Mouse (Mus musculus): Measurements from ENCODE around the gene Rere. TPM values are rescaled to one million over a fixed set of nuclear protein-coding genes. Genes with fewer than 3 reads are reported as not detected.
A peak's percentile ranks its signal among the peaks of the same experiment; 100 is the strongest.

The Rere gene
- polyA plus RNA-seq, 1 experiment from 2014 or later: 24.5 TPM

GRCm38 (mm10) chr4:150344526-150344925 lies 63.1 kb downstream of the Rere start:
- H3K9me3 ChIP-seq (replicated peaks): no peaks in the 10 kb centered on the region
- H3K4me1 ChIP-seq: peaks cover 41% of the 10 kb centered on the region
- no peaks in the 10 kb centered on the region for H3K27me3 ChIP-seq (ENCODE audit: low read depth, poor library complexity, severe bottlenecking)
- H3K4me3 ChIP-seq: no peak overlapping the region
- H3K36me3 ChIP-seq: no peaks in the 10 kb centered on the region
- no peak overlapping the region for H3K27ac ChIP-seq (replicated peaks)
- WGBS: 80% methylated on average over 3 of the region's 3 CpGs
- no peak for DNase-seq (ENCODE audit: low spot score)

- Histone ChIP-seq H3K4me3 (no peak overlapping the region), H3K4me1 (peaks cover 62% of the 10 kb centered on the region), H3K9me3 (replicated peaks) (no peaks in the 10 kb centered on the region), H3K27me3 (ENCODE audit: low read depth, poor library complexity, severe bottlenecking) (no peaks in the 10 kb centered on the region), H3K36me3 (no peaks in the 10 kb centered on the region), H3K27ac (replicated peaks) (no peak overlapping the region)
- DNase-seq (ENCODE audit: low spot score): peak; percentile 63
- whole genome bisulfite sequencing: 7% methylated on average over 4 of the region's 4 CpGs
Measured at GRCm38 (mm10) chr4:150346651-150347386, 65.4 kb downstream of the Rere start.

- Histone ChIP-seq H3K36me3 (no peaks in the 10 kb centered on the region), H3K4me3 (no peak overlapping the region), H3K4me1 (peaks cover 67% of the 10 kb centered on the region), H3K9me3 (replicated peaks) (no peaks in the 10 kb centered on the region), H3K27ac (replicated peaks) (no peak overlapping the region), H3K27me3 (ENCODE audit: low read depth, poor library complexity, severe bottlenecking) (no peaks in the 10 kb centered on the region)
- DNase-seq (ENCODE audit: low spot score): no peak
- WGBS: 19% methylated on average over 2 of the region's 2 CpGs
Measured at GRCm38 (mm10) chr4:150347387-150347672, 65.9 kb downstream of the Rere start.

GRCm38 (mm10) chr4:150349680-150350101 lies 68.2 kb downstream of the Rere start:
- Histone ChIP-seq H3K9me3 (replicated peaks) (no peaks in the 10 kb centered on the region), H3K27ac (replicated peaks) (no peak overlapping the region), H3K4me1 (peaks cover 55% of the 10 kb centered on the region), H3K27me3 (ENCODE audit: low read depth, poor library complexity, severe bottlenecking) (no peaks in the 10 kb centered on the region), H3K4me3 (no peak overlapping the region), H3K36me3 (peaks cover 2% of the 10 kb centered on the region; the same call in 1 of the 2 replicates)
- WGBS: 55% methylated on average over 6 of the region's 6 CpGs
- no peak for DNase-seq (ENCODE audit: low spot score)

- Histone ChIP-seq H3K27me3 (ENCODE audit: low read depth, poor library complexity, severe bottlenecking) (no peaks in the 10 kb centered on the region), H3K4me3 (no peak overlapping the region), H3K9me3 (replicated peaks) (no peaks in the 10 kb centered on the region), H3K36me3 (peaks cover 4% of the 10 kb centered on the region; the same call in 1 of the 2 replicates), H3K27ac (replicated peaks) (no peak overlapping the region), H3K4me1 (peaks cover 49% of the 10 kb centered on the region)
- DNase-seq (ENCODE audit: low spot score): no peak
- 30% methylated on average over 7 of the region's 7 CpGs for WGBS
Measured at GRCm38 (mm10) chr4:150351419-150352075, 70.1 kb downstream of the Rere start.

- WGBS: 95% methylated on average over 2 of the region's 2 CpGs
- Histone ChIP-seq H3K27me3 (ENCODE audit: low read depth, poor library complexity, severe bottlenecking) (no peaks in the 10 kb centered on the region), H3K27ac (replicated peaks) (no peak overlapping the region), H3K4me1 (peaks cover 37% of the 10 kb centered on the region), H3K4me3 (no peak overlapping the region), H3K9me3 (replicated peaks) (no peaks in the 10 kb centered on the region), H3K36me3 (peaks cover 4% of the 10 kb centered on the region; the same call in 1 of the 2 replicates)
- DNase-seq (ENCODE audit: low spot score): no peak
Measured at GRCm38 (mm10) chr4:150352736-150353135, 71.3 kb downstream of the Rere start.

- peaks cover 4% of the 10 kb centered on the region; the same call in 1 of the 2 replicates for H3K36me3 ChIP-seq
- 94% methylated on average over 7 of the region's 7 CpGs for WGBS
- peaks cover 35% of the 10 kb centered on the region for H3K4me1 ChIP-seq
- no peaks in the 10 kb centered on the region for H3K27me3 ChIP-seq (ENCODE audit: low read depth, poor library complexity, severe bottlenecking)
- no peaks in the 10 kb centered on the region for H3K9me3 ChIP-seq (replicated peaks)
- DNase-seq (ENCODE audit: low spot score): no peak
- no peak overlapping the region for H3K27ac ChIP-seq (replicated peaks)
- H3K4me3 ChIP-seq: no peak overlapping the region
Measured at GRCm38 (mm10) chr4:150353376-150353900, 72.0 kb downstream of the Rere start.

- 89% methylated on average over 5 of the region's 5 CpGs for WGBS
- Histone ChIP-seq H3K4me3 (no peak overlapping the region), H3K27ac (replicated peaks) (no peak overlapping the region), H3K9me3 (replicated peaks) (no peaks in the 10 kb centered on the region), H3K27me3 (ENCODE audit: low read depth, poor library complexity, severe bottlenecking) (no peaks in the 10 kb centered on the region; the same call in 1 of the 2 replicates), H3K4me1 (peaks cover 20% of the 10 kb centered on the region), H3K36me3 (peaks cover 8% of the 10 kb centered on the region)
- no peak for DNase-seq (ENCODE audit: low spot score)
Measured at GRCm38 (mm10) chr4:150355801-150356200, 74.4 kb downstream of the Rere start.

- no peak for DNase-seq (ENCODE audit: low spot score)
- Histone ChIP-seq H3K27ac (replicated peaks) (no peak overlapping the region), H3K4me3 (no peak overlapping the region), H3K4me1 (peaks cover 39% of the 10 kb centered on the region), H3K27me3 (ENCODE audit: low read depth, poor library complexity, severe bottlenecking) (peaks cover 7% of the 10 kb centered on the region; the same call in 1 of the 2 replicates), H3K9me3 (replicated peaks) (no peaks in the 10 kb centered on the region), H3K36me3 (peaks cover 4% of the 10 kb centered on the region; the same call in 1 of the 2 replicates)
- WGBS: 18% methylated on average over 8 of the region's 8 CpGs
Measured at GRCm38 (mm10) chr4:150361986-150362691, 80.7 kb downstream of the Rere start.

- H3K9me3 ChIP-seq (replicated peaks): no peaks in the 10 kb centered on the region
- peaks cover 4% of the 10 kb centered on the region; the same call in 1 of the 2 replicates for H3K36me3 ChIP-seq
- DNase-seq (ENCODE audit: low spot score): no peak
- peaks cover 7% of the 10 kb centered on the region; the same call in 1 of the 2 replicates for H3K27me3 ChIP-seq (ENCODE audit: low read depth, poor library complexity, severe bottlenecking)
- peaks cover 39% of the 10 kb centered on the region for H3K4me1 ChIP-seq
- H3K27ac ChIP-seq (replicated peaks): no peak overlapping the region
- WGBS: 43% methylated on average over 5 of the region's 5 CpGs
- H3K4me3 ChIP-seq: no peak overlapping the region
Measured at GRCm38 (mm10) chr4:150362858-150363257, 81.4 kb downstream of the Rere start.

- no peak for DNase-seq (ENCODE audit: low spot score)
- no peak overlapping the region for H3K4me3 ChIP-seq
- WGBS: 94% methylated on average over 2 of the region's 2 CpGs
- H3K4me1 ChIP-seq: peaks cover 55% of the 10 kb centered on the region
- peaks cover 1% of the 10 kb centered on the region; the same call in 1 of the 2 replicates for H3K36me3 ChIP-seq
- peaks cover 13% of the 10 kb centered on the region; the same call in 1 of the 2 replicates for H3K27me3 ChIP-seq (ENCODE audit: low read depth, poor library complexity, severe bottlenecking)
- H3K27ac ChIP-seq (replicated peaks): no peak overlapping the region
- H3K9me3 ChIP-seq (replicated peaks): no peaks in the 10 kb centered on the region
Measured at GRCm38 (mm10) chr4:150364786-150365185, 83.3 kb downstream of the Rere start.

GRCm38 (mm10) chr4:150366510-150367208 lies 85.2 kb downstream of the Rere start:
- WGBS: 80% methylated on average over 6 of the region's 6 CpGs
- H3K27ac ChIP-seq (replicated peaks): no peak overlapping the region
- H3K9me3 ChIP-seq (replicated peaks): no peaks in the 10 kb centered on the region
- DNase-seq (ENCODE audit: low spot score): no peak
- H3K4me3 ChIP-seq: no peak overlapping the region
- H3K27me3 ChIP-seq (ENCODE audit: low read depth, poor library complexity, severe bottlenecking): peaks cover 17% of the 10 kb centered on the region; the same call in 1 of the 2 replicates
- peaks cover 60% of the 10 kb centered on the region for H3K4me1 ChIP-seq
- no peaks in the 10 kb centered on the region for H3K36me3 ChIP-seq

Measured in midbrain, embryonic 10.5 days (tissue).